Mouse (Mus musculus): ENCODE results near the gene Zfp791. TPM values are rescaled to one million over a fixed set of nuclear protein-coding genes. Genes with fewer than 3 reads are reported as not detected.
"Not testable (repeated sequence)": the region's sequence is repeated elsewhere in the genome, so short reads cannot be mapped to it uniquely, and the experiment has no call there.

Gene Zfp791
- polyA plus RNA-seq, 1 experiment from 2014 or later = 1.2 TPM

DNA sequence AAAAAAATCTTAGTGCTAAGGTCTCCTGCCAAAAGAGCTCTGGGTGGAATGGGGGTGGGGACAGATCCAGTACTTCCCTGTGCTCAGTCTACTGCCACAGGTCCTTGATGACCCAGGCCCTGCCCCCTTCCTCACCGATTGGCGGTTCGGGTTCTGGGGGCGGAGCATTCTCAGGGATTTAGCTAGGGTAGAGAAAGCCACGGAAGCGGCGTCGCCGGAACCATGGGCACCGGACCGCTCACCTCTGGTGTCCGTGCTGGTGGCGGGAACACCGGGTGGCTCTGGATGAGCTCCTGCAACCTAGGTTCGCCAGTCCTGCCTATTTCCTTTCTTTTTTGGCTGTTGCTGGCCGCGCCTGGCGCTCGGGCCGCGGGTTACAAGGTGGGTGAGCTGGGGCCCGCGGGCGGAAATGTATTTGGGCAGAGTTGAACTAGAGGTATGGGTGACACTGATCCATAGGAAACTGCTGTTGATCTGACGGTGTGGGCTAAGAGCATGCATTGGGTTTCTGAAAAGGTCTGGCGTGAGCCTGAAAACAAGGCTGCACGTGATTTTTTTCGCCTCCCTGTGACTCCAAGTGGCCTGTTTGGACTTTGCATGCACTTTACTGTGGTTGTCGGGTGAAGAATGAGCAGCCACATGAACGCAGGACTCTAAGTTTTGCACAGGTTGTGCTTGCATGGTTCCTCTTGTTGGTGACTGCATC lies 39.6 kb downstream of the Zfp791 start, which contains the start of gene Man2b1:
TSS of gene Man2b1 (plus strand) at position 163 of the 706 bp plus-strand sequence.
- peak; percentile 86 for ATAC-seq (ENCODE audit: insufficient number of reproducible peaks, low FRiP score)
- H3K4me1 ChIP-seq (replicated peaks) = peaks cover 45% of the 10 kb centered on the region
- H3K36me3 ChIP-seq = peaks cover 36% of the 10 kb centered on the region
- WGBS = under 1% methylated on average over 30 of the region's 30 CpGs
- H3K4me3 ChIP-seq = peak within 1 kb of the TSS; percentile 74
- peak within 1 kb of the TSS; percentile 91 for H3K4me2 ChIP-seq
- peak within 1 kb of the TSS; percentile 82 for H3K9ac ChIP-seq
- peak within 1 kb of the TSS; percentile 38 for H3K27ac ChIP-seq (ENCODE audit: poor library complexity, severe bottlenecking)
- H3K27me3 ChIP-seq (replicated peaks) = no peaks in the 10 kb centered on the region
- no peaks in the 10 kb centered on the region for H3K9me3 ChIP-seq (replicated peaks)

GRCm38 (mm10) chr8:85082169-85082568 lies 40.7 kb downstream of the Zfp791 start:
- Histone ChIP-seq H3K4me1 (replicated peaks) (peaks cover 45% of the 10 kb centered on the region), H3K36me3 (peaks cover 29% of the 10 kb centered on the region)
- not testable (repeated sequence) for H3K27ac ChIP-seq (ENCODE audit: poor library complexity, severe bottlenecking); H3K9me3 ChIP-seq (replicated peaks); H3K4me2 ChIP-seq; ATAC-seq (ENCODE audit: insufficient number of reproducible peaks, low FRiP score); H3K9ac ChIP-seq; H3K27me3 ChIP-seq (replicated peaks); H3K4me3 ChIP-seq
- WGBS = 79% methylated on average over 4 of the region's 4 CpGs

GRCm38 (mm10) chr8:85081216-85081555 lies 41.7 kb downstream of the Zfp791 start, which contains the start of gene Wdr83:
TSS of gene Wdr83 (minus strand) at chr8:85081306.
- Histone ChIP-seq H3K27ac (ENCODE audit: poor library complexity, severe bottlenecking) (peak within 1 kb of the TSS; percentile 17), H3K4me1 (replicated peaks) (peaks cover 45% of the 10 kb centered on the region), H3K4me2 (peak within 1 kb of the TSS; percentile 85), H3K27me3 (replicated peaks) (no peaks in the 10 kb centered on the region), H3K36me3 (peaks cover 29% of the 10 kb centered on the region), H3K4me3 (peak within 1 kb of the TSS; percentile 86), H3K9me3 (replicated peaks) (no peaks in the 10 kb centered on the region), H3K9ac (peak within 1 kb of the TSS; percentile 90)
- peak; percentile 68 for ATAC-seq (ENCODE audit: insufficient number of reproducible peaks, low FRiP score)
- under 1% methylated on average over 9 of the region's 9 CpGs for WGBS

DNA sequence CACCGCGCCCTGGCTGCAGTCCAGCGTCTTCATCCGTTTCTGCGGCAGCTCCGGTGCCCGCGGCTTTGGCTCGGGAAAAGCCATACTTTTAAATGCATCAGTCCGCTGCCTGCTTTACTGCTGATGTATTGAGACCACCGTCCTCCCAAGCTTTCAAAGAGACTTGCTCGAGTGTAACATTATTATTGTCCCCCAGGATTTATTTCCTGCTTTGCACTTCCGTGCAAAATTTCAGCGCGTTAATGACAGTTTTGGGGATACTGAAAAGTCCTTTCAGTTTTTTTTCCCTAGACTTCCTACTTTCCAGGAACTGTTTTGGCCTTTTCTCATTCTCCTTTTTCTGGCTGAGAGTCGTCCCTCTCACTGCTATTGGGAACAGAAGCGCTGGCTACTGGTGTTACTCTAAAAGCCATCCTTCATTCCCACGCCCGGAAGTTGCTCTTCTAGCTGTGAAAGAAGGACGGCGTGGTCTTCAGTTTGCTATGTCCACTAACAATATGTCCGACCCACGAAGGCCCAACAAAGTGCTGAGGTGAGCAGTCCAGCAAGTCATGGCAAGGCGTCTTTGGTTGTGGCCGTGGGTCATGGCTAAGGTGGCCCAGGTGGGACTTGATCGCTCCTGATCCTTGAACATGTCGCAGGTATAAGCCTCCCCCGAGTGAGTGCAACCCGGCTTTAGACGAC lies 42.2 kb downstream of the Zfp791 start, which contains the start of gene Wdr83os:
TSS of gene Wdr83os (plus strand) at position 209 of the 684 bp plus-strand sequence.
- ATAC-seq (ENCODE audit: insufficient number of reproducible peaks, low FRiP score) = 0 out of 2 replicates have a peak, but pooled peaks have one; percentile 2
- Histone ChIP-seq H3K4me1 (replicated peaks) (peaks cover 45% of the 10 kb centered on the region), H3K4me2 (peak within 1 kb of the TSS; percentile 85), H3K9me3 (replicated peaks) (no peaks in the 10 kb centered on the region), H3K36me3 (peaks cover 32% of the 10 kb centered on the region), H3K27ac (ENCODE audit: poor library complexity, severe bottlenecking) (peak within 1 kb of the TSS; percentile 17), H3K27me3 (replicated peaks) (no peaks in the 10 kb centered on the region), H3K9ac (peak within 1 kb of the TSS; percentile 90), H3K4me3 (peak within 1 kb of the TSS; percentile 86)
- under 1% methylated on average over 30 of the region's 30 CpGs for WGBS

GRCm38 (mm10) chr8:85080214-85080531 lies 42.7 kb downstream of the Zfp791 start:
- H3K27ac ChIP-seq (ENCODE audit: poor library complexity, severe bottlenecking) = peak overlapping the region; percentile 17
- peak overlapping the region; percentile 86 for H3K4me3 ChIP-seq
- H3K4me2 ChIP-seq = peak overlapping the region; percentile 85
- no peak for ATAC-seq (ENCODE audit: insufficient number of reproducible peaks, low FRiP score)
- H3K36me3 ChIP-seq = peaks cover 32% of the 10 kb centered on the region
- H3K9ac ChIP-seq = peak overlapping the region; percentile 90
- under 1% methylated on average over 25 of the region's 25 CpGs for WGBS
- H3K27me3 ChIP-seq (replicated peaks) = no peaks in the 10 kb centered on the region
- H3K9me3 ChIP-seq (replicated peaks) = no peaks in the 10 kb centered on the region
- H3K4me1 ChIP-seq (replicated peaks) = peaks cover 45% of the 10 kb centered on the region

- ATAC-seq (ENCODE audit: insufficient number of reproducible peaks, low FRiP score) = no peak
- Histone ChIP-seq H3K9me3 (replicated peaks) (no peaks in the 10 kb centered on the region), H3K4me3 (no peak overlapping the region), H3K4me1 (replicated peaks) (peaks cover 36% of the 10 kb centered on the region), H3K27me3 (replicated peaks) (no peaks in the 10 kb centered on the region), H3K9ac (no peak overlapping the region), H3K4me2 (no peak overlapping the region), H3K36me3 (peaks cover 51% of the 10 kb centered on the region), H3K27ac (ENCODE audit: poor library complexity, severe bottlenecking) (no peak overlapping the region)
- 0% methylated on average over 2 of the region's 2 CpGs for whole genome bisulfite sequencing
Observed at GRCm38 (mm10) chr8:85076993-85077392, 45.9 kb downstream of the Zfp791 start.

- Histone ChIP-seq H3K9me3 (replicated peaks) (no peaks in the 10 kb centered on the region), H3K4me3 (no peak overlapping the region), H3K4me2 (no peak overlapping the region), H3K27me3 (replicated peaks) (no peaks in the 10 kb centered on the region), H3K36me3 (peaks cover 51% of the 10 kb centered on the region), H3K27ac (ENCODE audit: poor library complexity, severe bottlenecking) (no peak overlapping the region), H3K9ac (no peak overlapping the region), H3K4me1 (replicated peaks) (peaks cover 30% of the 10 kb centered on the region)
- whole genome bisulfite sequencing = 62% methylated on average over 9 of the region's 9 CpGs
- ATAC-seq (ENCODE audit: insufficient number of reproducible peaks, low FRiP score) = no peak
Observed at GRCm38 (mm10) chr8:85076001-85076400, 46.9 kb downstream of the Zfp791 start.

GRCm38 (mm10) chr8:85074617-85075016 lies 48.3 kb downstream of the Zfp791 start:
- H3K4me2 ChIP-seq = no peak overlapping the region
- no peaks in the 10 kb centered on the region for H3K27me3 ChIP-seq (replicated peaks)
- no peak overlapping the region for H3K27ac ChIP-seq (ENCODE audit: poor library complexity, severe bottlenecking)
- 92% methylated on average over 10 of the region's 10 CpGs for WGBS
- H3K9ac ChIP-seq = 0 out of 2 replicates have a peak overlapping the region, but pooled peaks have one; percentile 8
- peaks cover 28% of the 10 kb centered on the region for H3K4me1 ChIP-seq (replicated peaks)
- H3K36me3 ChIP-seq = peaks cover 51% of the 10 kb centered on the region
- ATAC-seq (ENCODE audit: insufficient number of reproducible peaks, low FRiP score) = no peak
- no peaks in the 10 kb centered on the region for H3K9me3 ChIP-seq (replicated peaks)
- no peak overlapping the region for H3K4me3 ChIP-seq

DNA sequence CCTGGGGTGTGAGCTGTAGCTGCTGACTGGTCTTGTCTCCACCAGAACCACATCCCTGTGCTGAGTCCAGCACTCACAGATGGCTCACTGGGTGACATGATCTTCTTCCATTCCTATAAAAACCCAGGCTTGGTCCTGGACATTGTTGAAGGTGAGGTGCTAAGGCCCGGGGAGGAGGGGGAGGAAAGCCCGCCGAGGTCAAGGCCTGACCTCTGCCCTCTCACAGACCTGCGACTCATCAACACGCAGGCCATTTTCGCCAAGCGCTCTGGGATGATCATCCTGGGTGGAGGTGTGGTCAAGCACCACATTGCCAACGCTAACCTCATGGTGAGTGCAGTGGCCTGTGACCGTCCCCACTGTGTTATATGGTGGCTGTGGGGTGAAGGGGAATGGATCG lies 48.7 kb downstream of the Zfp791 start:
- no peak for ATAC-seq (ENCODE audit: insufficient number of reproducible peaks, low FRiP score)
- 89% methylated on average over 10 of the region's 10 CpGs for WGBS
- peaks cover 24% of the 10 kb centered on the region for H3K4me1 ChIP-seq (replicated peaks)
- no peak overlapping the region for H3K4me2 ChIP-seq
- no peak overlapping the region for H3K4me3 ChIP-seq
- H3K36me3 ChIP-seq = peaks cover 49% of the 10 kb centered on the region
- H3K27ac ChIP-seq (ENCODE audit: poor library complexity, severe bottlenecking) = no peak overlapping the region
- H3K27me3 ChIP-seq (replicated peaks) = no peaks in the 10 kb centered on the region
- no peak overlapping the region for H3K9ac ChIP-seq
- H3K9me3 ChIP-seq (replicated peaks) = no peaks in the 10 kb centered on the region

DNA sequence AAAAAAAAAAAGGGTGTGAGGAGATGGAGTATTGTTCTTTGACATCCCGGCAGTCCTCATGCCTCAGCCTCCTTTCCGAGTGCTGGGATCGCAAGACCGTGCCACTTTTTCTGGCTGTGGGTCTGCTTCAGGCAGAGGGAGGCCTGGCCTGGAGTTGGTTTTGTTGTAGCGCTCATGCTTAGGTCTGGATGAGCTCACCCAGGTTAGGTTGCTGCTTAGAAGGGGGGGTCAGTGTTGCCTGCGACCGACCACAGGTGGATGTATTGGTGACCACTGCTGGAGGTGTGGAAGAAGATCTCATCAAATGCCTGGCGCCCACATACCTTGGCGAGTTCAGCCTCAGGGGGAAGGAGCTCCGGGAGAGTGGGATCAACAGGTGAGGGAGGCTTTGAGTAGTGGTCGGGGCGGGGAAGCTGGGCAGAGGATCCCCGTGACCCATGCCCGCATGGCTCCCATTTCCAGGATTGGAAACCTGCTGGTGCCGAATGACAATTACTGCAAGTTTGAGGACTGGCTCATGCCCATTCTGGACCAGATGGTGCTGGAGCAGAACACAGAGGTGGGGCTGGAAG lies 49.8 kb downstream of the Zfp791 start:
- WGBS = 88% methylated on average over 15 of the region's 15 CpGs
- ATAC-seq (ENCODE audit: insufficient number of reproducible peaks, low FRiP score) = no peak
- H3K27ac ChIP-seq (ENCODE audit: poor library complexity, severe bottlenecking) = no peak overlapping the region
- H3K4me2 ChIP-seq = no peak overlapping the region
- H3K4me3 ChIP-seq = no peak overlapping the region
- H3K36me3 ChIP-seq = peaks cover 39% of the 10 kb centered on the region
- no peak overlapping the region for H3K9ac ChIP-seq
- H3K9me3 ChIP-seq (replicated peaks) = no peaks in the 10 kb centered on the region
- no peaks in the 10 kb centered on the region for H3K27me3 ChIP-seq (replicated peaks)
- H3K4me1 ChIP-seq (replicated peaks) = peaks cover 15% of the 10 kb centered on the region

- peaks cover 15% of the 10 kb centered on the region for H3K4me1 ChIP-seq (replicated peaks)
- no peak for ATAC-seq (ENCODE audit: insufficient number of reproducible peaks, low FRiP score)
- H3K36me3 ChIP-seq = peaks cover 38% of the 10 kb centered on the region
- H3K4me2 ChIP-seq = peak overlapping the region; percentile 86
- H3K9me3 ChIP-seq (replicated peaks) = no peaks in the 10 kb centered on the region
- H3K4me3 ChIP-seq = peak overlapping the region; percentile 96
- whole genome bisulfite sequencing = 34% methylated on average over 9 of the region's 9 CpGs
- H3K9ac ChIP-seq = peak overlapping the region; percentile 92
- peak overlapping the region; percentile 96 for H3K27ac ChIP-seq (ENCODE audit: poor library complexity, severe bottlenecking)
- no peaks in the 10 kb centered on the region for H3K27me3 ChIP-seq (replicated peaks)
Observed at GRCm38 (mm10) chr8:85072364-85072929, 50.4 kb downstream of the Zfp791 start.
